In the genomic region with DNA sequence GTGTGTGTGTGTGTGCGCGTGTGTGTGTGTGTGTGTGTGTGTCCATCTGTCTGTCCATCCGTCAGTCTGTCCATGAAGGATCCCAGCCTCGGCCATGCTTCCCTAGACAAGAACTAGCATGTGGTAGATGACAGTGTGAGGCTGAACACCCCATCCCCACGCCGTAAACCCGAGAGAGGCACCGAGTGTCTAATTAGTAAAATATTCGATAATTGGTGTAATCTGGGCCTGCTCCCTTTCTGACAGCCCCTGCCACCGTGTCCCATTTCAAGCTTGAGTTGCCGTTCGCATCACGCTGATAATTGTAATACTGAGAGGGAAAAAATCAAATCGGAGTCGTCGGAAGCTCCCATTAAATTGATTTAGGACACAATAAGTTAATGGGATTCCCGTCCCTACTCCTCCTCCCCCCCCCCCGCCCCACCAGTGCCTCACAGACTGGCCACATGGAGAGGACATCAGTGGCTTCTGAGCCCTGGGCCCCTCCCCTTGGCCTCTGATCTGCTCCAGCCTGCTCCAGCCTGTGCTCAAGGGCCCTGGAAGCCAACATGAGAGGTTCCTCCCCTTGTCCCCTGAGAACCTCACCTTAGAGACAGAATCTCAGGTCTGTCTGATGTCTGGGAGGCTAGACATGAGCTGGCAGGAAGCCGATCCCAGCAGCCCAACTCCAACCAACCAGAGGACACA, we compare ENCODE assay signal across 18 mouse cellular contexts.
DNase-seq lines count a peak whose midpoint lies in the region; ATAC-seq lines count a peak whose summit lies in the region.
"Had no signal": no experiment of that assay in that cellular context is flagged by ENCODE, and none has a peak within 500 bp of the region (broad histone marks: within the 10 kb centered on the region; RNA-seq: fewer than 3 reads in every experiment).

No protein-coding gene starts in this region.

- H3K9me3 ChIP-seq in hindbrain, embryonic 15.5 days, result no peaks in the 10 kb centered on the region
- no peaks in the 10 kb centered on the region for H3K9me3 ChIP-seq in hindbrain, embryonic 10.5 days
- H3K9me3 ChIP-seq in forebrain, embryonic 15.5 days, result no peaks in the 10 kb centered on the region
- no peaks in the 10 kb centered on the region for H3K9me3 ChIP-seq in neural tube, embryonic 14.5 days (ENCODE audit: control insufficient read depth, low read length)
- H3K9me3 ChIP-seq: embryonic facial prominence, embryonic 10.5 days; heart, embryonic 10.5 days; intestine, embryonic 15.5 days; limb, embryonic 13.5 days had no signal

- DNase-seq in hindbrain, embryonic 10.5 days (ENCODE audit: low spot score), result no peak
- DNase-seq in Muller cell, postnatal 12 days (ENCODE audit: inconsistent ontology term), result peak; percentile 58
- no peak for DNase-seq in layer of hippocampus, adult 9-11 months
- no peak for DNase-seq in heart, postnatal 25 days (ENCODE audit: low spot score)
- DNase-seq: adrenal gland, postnatal 14 days; cerebellum, adult 2 months; gastrocnemius, postnatal 36 days; heart, postnatal 10 days; right cerebral cortex, postnatal 25 days had no signal

- peak; percentile 29; the same call in 1 of the 2 replicates for ATAC-seq in hindbrain, embryonic 15.5 days (ENCODE audit: low FRiP score, low read depth)
- peak; percentile 76 for ATAC-seq in forebrain, embryonic 15.5 days (replicated peaks)
- ATAC-seq in neural tube, embryonic 14.5 days (ENCODE audit: low read depth), result 0 out of 2 replicates have a peak, but pooled peaks have one; percentile 33
- ATAC-seq: intestine, embryonic 15.5 days had no signal

- peaks cover 15% of the 10 kb centered on the region for H3K4me1 ChIP-seq in hindbrain, embryonic 15.5 days (replicated peaks)
- peaks cover 36% of the 10 kb centered on the region for H3K4me1 ChIP-seq in hindbrain, embryonic 10.5 days (replicated peaks)
- peaks cover 38% of the 10 kb centered on the region for H3K4me1 ChIP-seq in forebrain, embryonic 15.5 days
- peaks cover 9% of the 10 kb centered on the region; the same call in 1 of the 2 replicates for H3K4me1 ChIP-seq in neural tube, embryonic 14.5 days (ENCODE audit: control insufficient read depth, insufficient read depth, low read length)
- H3K4me1 ChIP-seq: limb, embryonic 13.5 days had no signal

- H3K4me2 ChIP-seq in hindbrain, embryonic 15.5 days, result no peak overlapping the region
- H3K4me2 ChIP-seq in forebrain, embryonic 15.5 days (replicated peaks), result no peak overlapping the region; the same call in 1 of the 2 replicates
- H3K4me2 ChIP-seq in neural tube, embryonic 14.5 days (ENCODE audit: low read depth, low read length), result no peak overlapping the region
- H3K4me2 ChIP-seq: intestine, embryonic 15.5 days; limb, embryonic 13.5 days had no signal

- no peak overlapping the region for H3K9ac ChIP-seq in hindbrain, embryonic 15.5 days
- no peak overlapping the region for H3K9ac ChIP-seq in forebrain, embryonic 15.5 days (replicated peaks)
- H3K9ac ChIP-seq in neural tube, embryonic 14.5 days (replicated peaks; ENCODE audit: low read depth, low read length), result no peak overlapping the region; the same call in 1 of the 2 replicates
- H3K9ac ChIP-seq: intestine, embryonic 15.5 days; limb, embryonic 13.5 days; liver, embryonic 14.5 days had no signal

- 0 out of 2 replicates have a peak overlapping the region, but pooled peaks have one; percentile 43 for H3K27ac ChIP-seq in hindbrain, embryonic 15.5 days (replicated peaks)
- H3K27ac ChIP-seq in hindbrain, embryonic 10.5 days, result no peak overlapping the region
- peak overlapping the region; percentile 83 for H3K27ac ChIP-seq in forebrain, embryonic 15.5 days (replicated peaks)
- peak overlapping the region; percentile 55 for H3K27ac ChIP-seq in neural tube, embryonic 14.5 days (ENCODE audit: low read depth, low read length)
- H3K27ac ChIP-seq: embryonic facial prominence, embryonic 10.5 days; heart, embryonic 10.5 days; intestine, embryonic 15.5 days; kidney, postnatal 0 days; limb, embryonic 13.5 days; liver, embryonic 14.5 days had no signal

- H3K4me3 ChIP-seq in hindbrain, embryonic 15.5 days, result no peak overlapping the region
- no peak overlapping the region for H3K4me3 ChIP-seq in hindbrain, embryonic 10.5 days
- no peak overlapping the region for H3K4me3 ChIP-seq in forebrain, embryonic 15.5 days
- H3K4me3 ChIP-seq in neural tube, embryonic 14.5 days (ENCODE audit: low read depth, low read length), result no peak overlapping the region
- H3K4me3 ChIP-seq: embryonic facial prominence, embryonic 10.5 days; heart, embryonic 10.5 days; intestine, embryonic 15.5 days; limb, embryonic 13.5 days had no signal

- 47% methylated on average over 19 of the region's 19 CpGs for WGBS in hindbrain, embryonic 15.5 days
- WGBS in hindbrain, embryonic 10.5 days, result 78% methylated on average over 19 of the region's 19 CpGs
- WGBS in forebrain, embryonic 15.5 days, result 20% methylated on average over 18 of the region's 19 CpGs
- WGBS in neural tube, embryonic 14.5 days, result 27% methylated on average over 17 of the region's 19 CpGs

- intact Hi-C loops in heart, postnatal 25 days (cut with DNase I), result no loop called here

- H3K27me3 ChIP-seq in hindbrain, embryonic 15.5 days, result no peaks in the 10 kb centered on the region
- H3K27me3 ChIP-seq in hindbrain, embryonic 10.5 days (ENCODE audit: insufficient read depth, poor library complexity, severe bottlenecking), result 0 out of 2 replicates have a peak, but pooled peaks cover 3% of the 10 kb centered on the region
- no peaks in the 10 kb centered on the region for H3K27me3 ChIP-seq in forebrain, embryonic 15.5 days
- no peaks in the 10 kb centered on the region for H3K27me3 ChIP-seq in neural tube, embryonic 14.5 days (ENCODE audit: control insufficient read depth, insufficient read depth, low read length)
- H3K27me3 ChIP-seq: intestine, embryonic 15.5 days had no signal

- H3K36me3 ChIP-seq in hindbrain, embryonic 15.5 days, result no peaks in the 10 kb centered on the region
- H3K36me3 ChIP-seq in hindbrain, embryonic 10.5 days, result no peaks in the 10 kb centered on the region
- no peaks in the 10 kb centered on the region for H3K36me3 ChIP-seq in forebrain, embryonic 15.5 days
- H3K36me3 ChIP-seq in neural tube, embryonic 14.5 days (ENCODE audit: control insufficient read depth, insufficient read depth, low read length), result no peaks in the 10 kb centered on the region
- H3K36me3 ChIP-seq: embryonic facial prominence, embryonic 10.5 days; heart, embryonic 10.5 days; intestine, embryonic 15.5 days; limb, embryonic 13.5 days had no signal
